Mouse (Mus musculus): Measurements from ENCODE around the gene C1qc. TPM values are rescaled to one million over a fixed set of nuclear protein-coding genes. Genes with fewer than 3 reads are reported as not detected.

Gene C1qc
- total RNA-seq, 2 experiments from 2014 or later, result 37.8 to 44.8 TPM

GRCm38 (mm10) chr4:136855081-136855480 is 37.8 kb downstream of the C1qc start:
- peak; percentile 32 to 58 for DNase-seq (ENCODE audit: low spot score in 2 of 2)

DNA sequence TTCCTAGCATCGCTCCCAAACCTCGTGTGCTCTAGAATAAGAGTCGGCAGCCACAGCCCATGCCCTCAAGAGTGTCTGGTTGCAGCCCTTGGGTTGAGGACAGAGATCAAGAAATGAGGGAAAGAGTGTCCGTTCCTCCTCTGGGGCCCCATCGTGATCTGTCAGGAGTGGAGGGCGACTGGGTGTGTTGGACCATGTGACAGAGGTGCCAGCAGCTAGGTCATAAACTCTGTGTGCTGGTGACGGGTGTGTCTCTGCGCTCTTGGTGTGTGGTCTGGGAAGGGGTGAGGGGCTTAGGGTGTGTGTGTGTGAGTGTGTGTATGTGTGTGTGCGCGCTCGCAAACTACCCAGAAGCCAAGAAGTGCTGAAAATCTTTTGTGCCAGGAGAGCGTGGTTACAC is 39.9 kb downstream of the C1qc start:
- DNase-seq (ENCODE audit: low spot score in 2 of 2), result no peak

DNA sequence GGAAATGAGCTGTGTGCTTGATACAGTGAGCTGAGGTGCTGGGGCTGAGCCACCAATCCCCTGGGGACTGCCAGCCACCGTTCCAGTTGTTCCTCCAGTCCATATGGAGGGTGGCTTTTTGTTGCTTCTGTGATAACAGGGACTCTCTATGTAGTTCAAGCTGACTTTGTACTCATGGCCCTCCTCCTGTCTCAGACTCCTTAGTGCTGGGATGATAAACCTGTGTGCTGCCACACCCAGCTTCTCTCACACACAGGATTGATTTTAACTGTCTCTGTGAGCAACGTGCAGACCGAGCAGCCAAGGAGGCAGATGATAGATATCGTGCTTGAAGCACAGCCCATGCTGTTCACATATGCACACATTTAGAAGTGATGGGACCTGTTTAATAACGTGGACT is 40.7 kb downstream of the C1qc start:
- DNase-seq (ENCODE audit: low spot score in 2 of 2), result no peak

GRCm38 (mm10) chr4:136848565-136848964 is 44.3 kb downstream of the C1qc start:
- peak; percentile 37 to 55 for DNase-seq (ENCODE audit: low spot score in 2 of 2)

GRCm38 (mm10) chr4:136847166-136847565 is 45.7 kb downstream of the C1qc start:
- no peak for DNase-seq (ENCODE audit: low spot score in 2 of 2)

GRCm38 (mm10) chr4:136842802-136843201 is 50.1 kb downstream of the C1qc start:
- DNase-seq (ENCODE audit: low spot score in 2 of 2), result no peak

DNA sequence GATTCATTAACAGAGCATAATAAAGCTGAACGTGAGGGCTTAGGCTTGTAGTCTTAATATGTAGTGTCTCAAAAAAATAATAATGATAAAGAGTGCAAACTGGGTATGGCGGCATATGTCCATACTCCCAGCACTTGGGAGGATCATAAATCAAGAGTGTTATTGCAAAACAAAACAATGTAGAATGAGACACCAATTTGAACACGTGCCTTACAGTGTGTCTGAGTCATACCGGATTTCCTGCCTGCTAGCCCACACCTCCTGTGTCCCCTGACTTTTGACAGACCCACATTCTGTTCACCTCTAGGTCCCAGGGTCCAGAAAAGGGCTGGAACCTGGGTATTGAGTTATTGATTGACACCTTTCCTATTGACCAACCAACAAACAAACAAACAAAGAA is 50.8 kb downstream of the C1qc start:
- no peak for DNase-seq (ENCODE audit: low spot score in 2 of 2)

- peak; percentile 79 to 88 for DNase-seq (ENCODE audit: low spot score in 2 of 2)
Measured at GRCm38 (mm10) chr4:136841056-136841455, 51.8 kb downstream of the C1qc start.

Other genes with a start within 250 kb of the C1qc start
- gene Ephb2, start 57.1 kb downstream of the C1qc start, total RNA-seq (2021), result 10 to 100 TPM; 14.9 to 16.1 TPM
- 10 to 100 TPM; 53.1 to 57.5 TPM for gene C1qb, start 6.9 kb downstream of the C1qc start, total RNA-seq (2021)
- gene C1qa, start 5.7 kb upstream of the C1qc start, total RNA-seq (2021), result 10 to 100 TPM; 50.6 to 53.6 TPM
- gene Epha8, start 63.8 kb upstream of the C1qc start, total RNA-seq (2021), result 1 to 10 TPM; 3.1 to 4.2 TPM
- gene Zbtb40, start 155.7 kb upstream of the C1qc start, total RNA-seq (2021), result 10 to 100 TPM; 13.1 to 14.0 TPM

Data from left cerebral cortex, adult 18-20 months (tissue).